Mouse (Mus musculus) frontal cortex, postnatal 36 days (tissue): Measurements from ENCODE around the gene Ccnl2.
A peak's percentile ranks its signal among the peaks of the same experiment; 100 is the strongest.

Source experiments
- DNase-seq, 2 experiments: peaks; one replicate each; pipeline ENCODE4 v3.0.0; 2022; ENCODE audit warnings: low spot score in 2 of 2

The Ccnl2 gene

DNA sequence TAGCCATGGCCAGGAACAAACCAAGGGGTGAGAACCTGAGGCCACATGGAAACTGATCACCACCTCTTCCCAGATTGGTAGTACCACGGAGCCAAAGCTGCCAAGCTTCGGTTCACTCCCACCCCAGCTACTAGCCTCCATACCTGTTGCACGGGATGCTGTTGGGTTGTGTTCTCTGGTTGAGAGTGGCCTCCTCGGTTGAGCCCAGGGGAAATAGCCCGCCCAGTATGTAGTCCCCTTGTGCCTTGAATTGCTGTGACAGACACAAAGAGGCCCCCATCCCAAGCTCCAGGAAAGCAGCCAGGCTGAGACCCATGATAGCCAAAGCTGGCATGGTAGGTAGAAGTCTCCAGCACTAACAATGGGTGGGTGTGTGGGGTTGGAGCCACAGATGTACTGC is 50.7 kb downstream of the Ccnl2 start, which contains the start of gene Tas1r3:
Tas1r3 (minus strand) TSS at position 362 of the 400 bp plus-strand sequence.
- DNase-seq: no peak

DNA sequence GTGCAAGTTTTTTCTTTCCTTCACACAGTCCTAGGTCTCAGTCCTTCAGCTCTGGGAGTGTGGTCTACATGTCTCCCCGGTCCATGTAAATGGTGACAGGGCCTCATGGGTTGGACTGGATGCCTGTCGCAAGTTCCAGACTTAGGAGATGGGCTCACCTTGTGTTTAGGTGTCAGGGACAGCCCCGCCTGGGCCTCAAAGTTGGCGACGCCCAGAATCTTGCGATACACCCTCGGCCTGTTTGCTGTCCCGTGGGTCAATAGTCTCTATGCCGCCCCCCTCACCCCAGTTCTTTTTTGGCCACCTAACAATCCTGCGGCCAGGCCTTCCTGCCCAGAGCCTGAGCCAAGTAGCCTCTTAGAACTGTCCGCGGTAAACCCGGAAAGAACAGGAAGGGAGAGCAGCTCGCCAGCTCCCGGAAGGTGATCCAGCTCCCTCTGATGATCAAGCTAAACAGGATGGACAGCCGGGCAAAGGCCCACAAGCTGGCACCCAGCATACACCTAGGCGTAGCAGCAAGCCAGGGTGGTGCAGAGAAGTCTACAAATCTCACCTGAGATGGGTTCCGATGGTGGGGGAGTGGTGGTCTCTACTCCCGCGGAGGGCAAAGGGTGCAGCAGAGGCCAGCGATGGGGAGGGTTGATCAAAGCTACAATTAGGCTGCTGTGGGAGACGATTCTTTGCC is 56.5 kb downstream of the Ccnl2 start:
- DNase-seq: no peak

DNA sequence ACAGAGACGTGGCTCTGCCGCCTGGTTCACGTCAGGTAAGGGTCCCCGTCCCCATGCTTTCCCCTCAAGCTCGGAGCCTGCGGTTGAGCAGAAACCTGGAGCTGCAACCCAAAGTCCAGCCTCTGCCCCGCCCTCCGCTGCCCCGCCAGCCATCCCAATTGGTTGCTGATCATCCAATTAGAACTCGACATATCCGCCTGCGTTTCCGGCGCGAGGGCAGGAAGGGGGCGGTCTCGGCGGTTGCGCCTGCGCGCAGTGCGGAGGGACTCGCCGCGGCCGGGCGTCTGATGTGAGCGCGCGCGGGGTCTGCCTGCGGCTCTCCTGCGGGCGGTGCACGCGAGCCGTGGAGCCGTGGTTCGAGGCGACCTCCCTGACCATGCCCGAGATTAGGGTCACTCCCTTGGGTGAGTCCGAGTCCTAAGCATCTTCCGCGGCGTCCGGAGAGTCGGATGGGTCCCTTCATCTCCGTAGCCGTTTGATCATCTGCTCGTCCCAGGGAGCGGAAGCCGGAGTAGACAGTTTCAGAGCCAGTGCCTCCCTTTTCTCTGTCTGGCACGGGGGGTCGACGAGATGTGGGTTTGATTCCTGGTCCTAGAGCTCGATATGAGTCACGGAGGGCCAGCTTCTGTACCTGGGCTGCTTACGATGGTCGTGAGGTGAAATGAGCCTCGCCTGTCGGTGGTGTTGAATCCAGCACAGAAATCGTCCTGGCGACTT is 57.2 kb downstream of the Ccnl2 start, which contains the start of the genes Cptp and Ints11:
Cptp (minus strand) TSS at position 124 of the 717 bp plus-strand sequence.
Ints11 (plus strand) TSS at position 230 of the 717 bp plus-strand sequence.
- peak; percentile 97 for DNase-seq

DNA sequence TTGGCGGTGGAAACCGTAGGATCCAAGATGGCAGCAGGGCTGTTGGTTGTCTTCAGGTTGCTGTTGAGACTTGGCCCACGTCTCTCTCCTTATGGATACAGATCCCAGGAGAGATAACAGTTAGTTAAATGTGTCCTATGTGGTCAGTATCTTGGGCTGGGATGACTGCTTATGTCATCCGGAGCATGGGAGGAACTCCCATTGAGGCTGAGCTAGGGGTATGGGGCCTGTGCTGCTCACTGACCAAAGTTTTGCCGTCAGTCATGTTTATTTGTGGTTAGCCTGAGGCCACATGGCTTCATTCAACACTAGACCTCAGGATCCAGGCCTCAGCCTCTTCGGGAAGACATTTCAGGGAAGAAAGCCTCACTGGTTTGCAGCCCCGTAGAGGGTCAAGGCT is 59.1 kb downstream of the Ccnl2 start:
- DNase-seq: no peak
